Mouse (Mus musculus) forebrain, embryonic 10.5 days (tissue): ENCODE data around the gene Sorcs1. TPM values are rescaled to one million over a fixed set of nuclear protein-coding genes. Genes with fewer than 3 reads are reported as not detected.
A peak's percentile ranks its signal among the peaks of the same experiment; 100 is the strongest.

Experiments
- DNase-seq: peaks from one replicate; pipeline ENCODE4 v3.0.0-alpha.2; 2017; ENCODE audit warnings: low spot score; ENCODE audit errors: extremely low spot score
- H3K27ac ChIP-seq: fragments of 300-500 bp; sonication (generic); 2 replicates; pipeline ENCODE4 v1.5.1; 2016; ENCODE audit warnings: mild to moderate bottlenecking
- H3K27me3 ChIP-seq: fragments of 300-500 bp; sonication (generic); 2 replicates; pipeline ENCODE4 v1.6.1; 2016; ENCODE audit warnings: mild to moderate bottlenecking; ENCODE audit not compliant: poor library complexity, severe bottlenecking
- H3K36me3 ChIP-seq: fragments of 300-500 bp; sonication (generic); replicated peaks from 2 replicates; pipeline ENCODE4 v1.6.1; 2016; ENCODE audit warnings: mild to moderate bottlenecking, moderate library complexity
- H3K4me1 ChIP-seq: fragments of 300-500 bp; sonication (generic); 2 replicates; pipeline ENCODE4 v1.6.1; 2016
- H3K4me3 ChIP-seq: fragments of 300-500 bp; sonication (generic); 2 replicates; pipeline ENCODE4 v1.5.1; 2016; ENCODE audit warnings: mild to moderate bottlenecking, moderate library complexity
- H3K9me3 ChIP-seq: fragments of 300-500 bp; sonication (generic); 2 replicates; pipeline ENCODE4 v1.6.1; 2016; ENCODE audit warnings: mild to moderate bottlenecking, moderate library complexity
- WGBS: fragments of 180-500 bp; shearing (Covaris S2); methylation state at CpG from one replicate; pipeline ENCODE4 v1.1.7; 2016; 5-methylcytosine and 5-hydroxymethylcytosine counted together
- polyA plus RNA-seq: library from polyadenylated mRNA; unstranded; fragments of >200 nt; fragmentation: Nextera tagmentation; extraction: Ambion mirVana; gene quantifications from 2 replicates; pipeline ENCODE4 v1.2.1, GENCODE M21; 2016

Sorcs1 gene
- polyA plus RNA-seq, 1 experiment from 2014 or later: 4.2 TPM

DNA sequence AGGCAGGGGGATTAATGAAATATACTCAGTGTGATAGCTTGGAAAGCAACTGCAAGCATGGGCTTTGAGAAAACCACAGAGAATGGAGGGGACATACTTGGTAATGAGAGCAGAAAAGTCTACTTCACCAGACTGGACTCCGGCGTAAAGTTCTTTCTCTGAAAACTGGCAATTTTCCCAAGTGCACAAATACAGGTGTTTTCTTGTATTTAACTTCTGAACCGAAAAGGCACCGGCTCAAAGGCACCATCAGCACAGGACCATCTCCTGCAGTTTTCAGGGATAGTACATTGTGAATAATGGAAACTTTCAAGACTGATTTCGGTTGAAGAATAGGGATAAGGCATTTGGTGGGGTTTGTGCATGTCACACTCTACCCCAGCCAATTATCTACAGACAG lies 219.9 kb downstream of the Sorcs1 start:
- WGBS: 91% methylated on average over 5 of the region's 5 CpGs
- Histone ChIP-seq H3K27me3 (no peaks in the 10 kb centered on the region), H3K27ac (no peak overlapping the region), H3K9me3 (no peaks in the 10 kb centered on the region), H3K36me3 (no peaks in the 10 kb centered on the region), H3K4me3 (no peak overlapping the region), H3K4me1 (peaks cover 8% of the 10 kb centered on the region; the same call in 1 of the 2 replicates)
- no peak for DNase-seq

GRCm38 (mm10) chr19:50457275-50457892 lies 221.1 kb downstream of the Sorcs1 start:
- DNase-seq: no peak
- no peaks in the 10 kb centered on the region for H3K27me3 ChIP-seq
- H3K4me3 ChIP-seq: no peak overlapping the region
- no peaks in the 10 kb centered on the region for H3K9me3 ChIP-seq
- WGBS: 74% methylated on average over 5 of the region's 5 CpGs
- H3K27ac ChIP-seq: no peak overlapping the region
- peaks cover 8% of the 10 kb centered on the region; the same call in 1 of the 2 replicates for H3K4me1 ChIP-seq
- H3K36me3 ChIP-seq: no peaks in the 10 kb centered on the region

DNA sequence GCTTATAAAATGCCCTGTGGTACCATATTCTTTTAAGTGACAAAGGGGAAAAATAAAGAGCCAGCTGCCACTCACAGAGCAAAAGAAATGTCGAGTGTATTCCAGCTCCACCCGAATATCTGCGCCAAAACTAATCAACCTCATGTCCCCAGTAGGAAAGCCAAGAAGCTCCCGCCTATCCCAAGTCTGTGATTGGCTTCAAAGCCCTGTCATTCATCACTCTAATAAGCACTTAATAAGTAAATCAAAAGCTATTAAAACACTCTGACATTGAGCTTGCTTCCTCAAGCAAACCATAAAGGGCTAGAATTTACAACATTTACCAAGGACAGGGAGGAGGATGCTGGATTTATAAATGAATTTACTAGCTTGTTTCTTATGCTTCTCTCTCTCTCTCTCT lies 237.3 kb downstream of the Sorcs1 start:
- H3K36me3 ChIP-seq: no peaks in the 10 kb centered on the region
- peaks cover 47% of the 10 kb centered on the region for H3K4me1 ChIP-seq
- WGBS: 13% methylated on average over 4 of the region's 4 CpGs
- H3K4me3 ChIP-seq: peak overlapping the region; percentile 36; the same call in 1 of the 2 replicates
- peak overlapping the region; percentile 53 for H3K27ac ChIP-seq
- no peak for DNase-seq
- H3K9me3 ChIP-seq: no peaks in the 10 kb centered on the region
- H3K27me3 ChIP-seq: peaks cover 13% of the 10 kb centered on the region; the same call in 1 of the 2 replicates

- peak; percentile 64 for DNase-seq
- no peaks in the 10 kb centered on the region for H3K9me3 ChIP-seq
- WGBS: under 1% methylated on average over 11 of the region's 11 CpGs
Measured at GRCm38 (mm10) chr19:50440246-50440910, 238.1 kb downstream of the Sorcs1 start.

DNA sequence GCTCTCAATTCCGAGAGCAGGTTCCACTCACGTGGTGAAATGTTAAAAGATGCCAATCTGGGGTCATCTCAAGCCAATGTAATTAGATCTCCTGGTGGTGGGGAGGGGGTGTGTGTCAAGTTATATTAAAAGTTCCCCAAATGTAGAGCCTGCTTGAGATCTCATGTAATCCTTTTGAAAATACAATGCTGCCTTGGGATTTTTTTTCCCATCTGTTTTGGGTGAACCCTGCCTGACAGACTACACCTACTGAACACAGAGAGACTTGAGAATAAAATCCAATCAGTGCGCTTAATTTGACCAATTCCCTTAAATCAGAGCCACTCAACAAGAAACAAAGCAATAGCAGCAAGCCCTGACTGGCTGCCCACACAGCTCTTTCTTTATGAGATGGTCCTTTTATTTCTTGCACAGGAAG lies 239.0 kb downstream of the Sorcs1 start:
- H3K27ac ChIP-seq: peak overlapping the region; percentile 53
- 0 out of 2 replicates have a peak overlapping the region, but pooled peaks have one; percentile 36 for H3K4me3 ChIP-seq
- peaks cover 13% of the 10 kb centered on the region; the same call in 1 of the 2 replicates for H3K27me3 ChIP-seq
- peaks cover 43% of the 10 kb centered on the region for H3K4me1 ChIP-seq
- no peaks in the 10 kb centered on the region for H3K9me3 ChIP-seq
- no peaks in the 10 kb centered on the region for H3K36me3 ChIP-seq
- peak; percentile 19 for DNase-seq
- 7% methylated on average over 3 of the region's 3 CpGs for WGBS

More at GRCm38 (mm10) chr19:50440246-50440910, 238.1 kb downstream of the Sorcs1 start:
- Histone ChIP-seq H3K4me1 (peaks cover 43% of the 10 kb centered on the region), H3K4me3 (peak overlapping the region; percentile 36), H3K27ac (peak overlapping the region; percentile 53), H3K36me3 (no peaks in the 10 kb centered on the region), H3K27me3 (peaks cover 13% of the 10 kb centered on the region; the same call in 1 of the 2 replicates)

DNA sequence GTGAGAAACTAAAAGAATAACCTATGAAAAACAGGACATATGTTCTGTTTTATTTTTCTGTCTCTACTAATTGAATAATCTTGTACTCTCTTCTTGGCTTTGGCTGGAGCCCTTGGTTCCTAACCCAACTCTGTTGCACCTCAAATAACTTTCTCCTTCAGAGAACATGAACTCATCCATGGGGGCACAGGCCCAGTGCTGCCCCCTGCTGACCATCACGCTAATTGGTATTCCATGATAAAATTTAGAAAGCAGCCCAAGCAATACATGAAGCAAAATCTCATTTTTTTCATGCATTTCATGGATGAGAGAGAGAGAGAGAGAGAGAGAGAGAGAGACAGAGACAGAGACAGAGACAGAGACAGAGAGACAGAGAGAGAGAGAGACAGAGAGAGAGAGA lies 255.5 kb downstream of the Sorcs1 start:
- Histone ChIP-seq H3K27ac (no peak overlapping the region), H3K9me3 (no peaks in the 10 kb centered on the region), H3K4me1 (peaks cover 19% of the 10 kb centered on the region), H3K27me3 (no peaks in the 10 kb centered on the region), H3K36me3 (no peaks in the 10 kb centered on the region), H3K4me3 (no peak overlapping the region)
- WGBS: 73% methylated on average over 1 of the region's 1 CpGs
- no peak for DNase-seq

GRCm38 (mm10) chr19:50418962-50419720 lies 259.3 kb downstream of the Sorcs1 start:
- Histone ChIP-seq H3K36me3 (no peaks in the 10 kb centered on the region), H3K27me3 (no peaks in the 10 kb centered on the region), H3K4me1 (peaks cover 14% of the 10 kb centered on the region), H3K27ac (0 out of 2 replicates have a peak overlapping the region, but pooled peaks have one; percentile 31), H3K4me3 (no peak overlapping the region), H3K9me3 (no peaks in the 10 kb centered on the region)
- no peak for DNase-seq
- 61% methylated on average over 14 of the region's 14 CpGs for WGBS

DNA sequence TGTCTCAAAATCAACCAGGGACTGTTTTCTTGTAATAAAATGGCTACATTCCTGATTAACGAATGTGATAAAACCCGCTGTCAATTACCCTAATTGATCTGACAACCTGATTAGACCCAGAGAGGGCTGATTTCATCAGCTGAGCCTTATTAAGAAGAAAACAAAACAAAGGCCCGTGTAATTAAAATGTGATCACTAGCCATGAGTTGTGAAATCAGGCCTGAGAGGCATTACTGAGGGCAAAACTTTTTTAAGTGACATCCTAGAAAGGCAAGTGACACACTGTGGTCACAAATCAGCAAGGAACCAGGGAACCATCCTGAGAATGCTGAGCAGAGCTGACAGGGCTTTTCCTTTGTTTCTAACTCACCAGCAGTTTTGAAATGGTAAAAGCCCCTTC lies 267.9 kb downstream of the Sorcs1 start:
- DNase-seq: no peak
- Histone ChIP-seq H3K4me1 (peaks cover 7% of the 10 kb centered on the region; the same call in 1 of the 2 replicates), H3K36me3 (no peaks in the 10 kb centered on the region), H3K27ac (no peak overlapping the region), H3K27me3 (no peaks in the 10 kb centered on the region), H3K4me3 (no peak overlapping the region), H3K9me3 (no peaks in the 10 kb centered on the region)
- WGBS: 67% methylated on average over 3 of the region's 3 CpGs

DNA sequence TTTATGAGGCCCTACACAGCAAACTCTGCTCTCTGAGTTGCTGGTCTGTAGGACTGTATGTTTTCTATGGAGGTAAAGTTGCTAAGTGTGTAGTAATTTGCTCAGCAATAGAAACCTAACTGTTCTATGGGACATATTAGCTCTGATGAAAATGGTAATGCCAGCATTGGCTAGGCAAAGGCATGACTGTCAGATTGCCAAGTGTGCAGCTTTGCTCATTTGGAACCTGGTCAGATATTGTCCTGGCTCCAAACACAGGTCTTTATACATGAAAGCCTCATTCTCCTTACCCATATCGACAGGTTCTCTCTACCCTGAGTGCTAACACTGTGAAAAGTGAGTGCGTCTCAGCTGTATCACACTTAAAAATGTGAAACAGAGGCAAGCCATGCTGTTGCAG lies 280.1 kb downstream of the Sorcs1 start:
- 94% methylated on average over 2 of the region's 2 CpGs for WGBS
- DNase-seq: no peak
- no peak overlapping the region for H3K4me3 ChIP-seq
- H3K9me3 ChIP-seq: no peaks in the 10 kb centered on the region
- no peak overlapping the region for H3K27ac ChIP-seq
- H3K36me3 ChIP-seq: no peaks in the 10 kb centered on the region
- no peaks in the 10 kb centered on the region for H3K4me1 ChIP-seq
- no peaks in the 10 kb centered on the region for H3K27me3 ChIP-seq

DNA sequence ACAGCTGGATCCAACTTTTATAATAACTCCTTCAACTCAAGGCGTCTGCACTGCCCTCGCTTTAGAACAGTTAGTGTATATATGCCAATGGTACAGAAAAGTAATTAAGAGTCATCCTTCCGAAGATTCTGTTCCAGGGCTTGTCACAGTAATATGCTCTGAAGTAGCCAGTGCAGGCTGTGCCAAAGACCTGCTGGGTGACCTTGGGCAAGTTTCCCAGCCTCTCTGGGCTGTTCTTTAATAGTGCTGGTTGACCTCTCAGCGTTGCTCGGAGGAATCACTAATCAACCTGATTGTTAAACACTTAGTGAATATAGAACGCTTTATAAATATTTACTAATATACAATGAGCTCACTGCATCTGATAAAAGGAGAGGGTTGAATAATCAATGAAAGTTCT lies 282.7 kb downstream of the Sorcs1 start:
- no peak overlapping the region for H3K4me3 ChIP-seq
- no peaks in the 10 kb centered on the region for H3K4me1 ChIP-seq
- H3K9me3 ChIP-seq: no peaks in the 10 kb centered on the region
- no peaks in the 10 kb centered on the region for H3K27me3 ChIP-seq
- DNase-seq: no peak
- no peaks in the 10 kb centered on the region for H3K36me3 ChIP-seq
- H3K27ac ChIP-seq: no peak overlapping the region
- 94% methylated on average over 6 of the region's 6 CpGs for WGBS

DNA sequence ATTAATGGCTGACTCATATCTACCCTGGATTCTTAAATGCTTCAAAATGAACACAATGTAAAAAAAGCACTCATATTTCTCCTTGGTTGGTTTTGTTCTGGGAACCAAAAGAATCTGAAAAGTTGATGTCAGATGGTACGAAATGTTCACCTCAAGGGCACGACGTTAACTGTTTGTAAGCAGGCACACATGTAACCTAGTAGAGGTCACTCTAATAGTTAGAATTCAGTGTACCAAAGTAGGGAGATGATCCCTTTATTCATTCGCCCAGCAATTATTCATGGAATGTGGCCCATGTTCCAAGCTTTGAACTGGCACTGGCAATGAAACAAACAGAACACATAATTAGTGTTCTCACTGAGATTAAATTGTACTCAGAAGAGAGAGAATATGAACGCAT lies 284.3 kb downstream of the Sorcs1 start:
- H3K27ac ChIP-seq: no peak overlapping the region
- H3K4me3 ChIP-seq: no peak overlapping the region
- DNase-seq: no peak
- no peaks in the 10 kb centered on the region for H3K36me3 ChIP-seq
- no peaks in the 10 kb centered on the region for H3K4me1 ChIP-seq
- WGBS: 85% methylated on average over 5 of the region's 5 CpGs
- H3K9me3 ChIP-seq: no peaks in the 10 kb centered on the region
- H3K27me3 ChIP-seq: no peaks in the 10 kb centered on the region

- peaks cover 4% of the 10 kb centered on the region for H3K9me3 ChIP-seq
- no peaks in the 10 kb centered on the region for H3K27me3 ChIP-seq
- H3K4me3 ChIP-seq: no peak overlapping the region
- no peaks in the 10 kb centered on the region for H3K36me3 ChIP-seq
- no peaks in the 10 kb centered on the region for H3K4me1 ChIP-seq
- no peak overlapping the region for H3K27ac ChIP-seq
- DNase-seq: no peak
- 89% methylated on average over 9 of the region's 9 CpGs for WGBS
Measured at GRCm38 (mm10) chr19:50389925-50390552, 288.4 kb downstream of the Sorcs1 start.
